Mouse (Mus musculus) bone marrow, adult 2 months (tissue): ENCODE measurements at regions not wholly inside any gene's neighbourhood (a gene's known extent, or its start where the extent isn't known, plus 50 kb on each side); places are given as distances from the start of the nearest gene placed in this dataset.

Experiments
- CTCF ChIP-seq: fragments of 200-500 bp; IDR thresholded peaks from 2 replicates; pipeline ENCODE4 v1.5.1; 2011; ENCODE audit warnings: low read length, control low read depth; ENCODE audit not compliant: control insufficient read depth, insufficient read depth
- POLR2A ChIP-seq: fragments of 200-500 bp; IDR thresholded peaks from 2 replicates; pipeline ENCODE4 v1.6.1; 2011; ENCODE audit warnings: low read depth, mild to moderate bottlenecking, control low read depth, low read length, borderline replicate concordance; ENCODE audit not compliant: control insufficient read depth

DNA sequence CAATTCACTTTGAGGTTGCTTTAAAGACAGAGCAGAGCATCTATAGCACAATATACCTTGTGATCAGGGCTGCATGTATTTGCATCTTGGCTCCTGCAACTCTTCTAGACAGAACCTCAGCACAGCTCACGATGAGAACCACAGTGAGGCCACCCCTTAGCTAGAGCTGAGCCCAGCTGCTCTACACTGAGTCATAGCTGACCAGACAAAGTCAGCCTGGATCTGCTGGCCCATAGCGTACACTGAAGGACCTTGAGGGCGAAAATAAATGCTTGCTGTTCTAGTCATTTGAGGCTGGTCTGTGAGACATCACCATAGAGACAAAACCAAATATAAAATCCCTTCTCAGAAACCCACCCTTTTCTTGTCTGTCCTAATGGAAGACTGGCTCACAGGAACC lies 251.7 kb downstream of the Prex1 start:
- TF ChIP-seq CTCF (no peak), POLR2A (no peak)
